Mouse (Mus musculus) v-Abl transformed pro-B cells (cell line): ENCODE results near the gene 4930412O13Rik.

Experiments used
- in situ Hi-C, 2 experiments: fragments of 400-800 bp; cut with MboI; formaldehyde crosslinking; loops; one replicate each; pipeline ENCODE4 v1.15.1; 2025; ENCODE audit not compliant: unreplicated experiment in 2 of 2

Gene 4930412O13Rik

DNA sequence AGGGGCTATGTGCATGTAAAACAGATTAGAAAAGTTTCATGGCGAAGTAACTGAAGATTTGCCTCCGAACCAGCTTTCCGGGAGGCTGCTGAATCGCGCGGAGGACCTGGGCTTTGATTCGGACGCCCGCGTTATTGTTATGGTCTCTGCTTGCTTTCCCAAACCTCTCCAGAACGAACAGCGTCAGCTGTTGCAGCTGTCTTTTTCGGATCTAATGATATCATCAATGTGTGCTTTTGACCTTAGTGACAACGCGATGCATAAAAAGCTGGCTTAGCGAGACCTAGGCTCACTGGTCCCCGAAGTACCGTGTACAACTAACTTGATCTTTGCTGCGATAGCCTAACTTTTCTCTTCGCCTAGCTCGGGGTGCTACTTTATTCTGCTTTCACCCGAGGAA, 2.0 kb upstream of the 4930412O13Rik start:
- in situ Hi-C loops, result loop anchor here (5.0 to 25.0 kb wide), 3 partner anchors 408 to 1124 kb away; no protein-coding TSS in a partner anchor

DNA sequence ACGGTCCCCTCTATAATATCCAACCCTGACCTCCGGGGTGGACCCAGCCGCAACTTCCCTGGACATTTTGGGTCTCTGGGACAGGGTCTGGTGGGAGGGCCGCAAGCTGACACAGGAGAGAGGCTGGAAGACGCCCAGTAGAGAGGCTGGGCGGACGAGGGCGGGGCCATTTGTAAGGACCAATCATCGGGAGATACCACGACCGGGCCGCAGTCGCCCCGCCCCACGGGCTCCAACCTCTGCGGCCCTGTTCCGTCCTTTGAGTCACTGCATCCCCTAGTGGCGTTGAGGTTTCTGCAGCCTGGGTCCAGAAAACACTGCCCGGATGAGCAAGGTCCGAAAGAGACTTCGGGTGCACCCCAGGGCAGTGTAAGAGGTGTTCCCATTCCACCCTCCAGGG, 1.6 kb upstream of the 4930412O13Rik start:
- in situ Hi-C loops, result loop anchor here (5.0 to 25.0 kb wide), 3 partner anchors 408 to 1125 kb away; no protein-coding TSS in a partner anchor

DNA sequence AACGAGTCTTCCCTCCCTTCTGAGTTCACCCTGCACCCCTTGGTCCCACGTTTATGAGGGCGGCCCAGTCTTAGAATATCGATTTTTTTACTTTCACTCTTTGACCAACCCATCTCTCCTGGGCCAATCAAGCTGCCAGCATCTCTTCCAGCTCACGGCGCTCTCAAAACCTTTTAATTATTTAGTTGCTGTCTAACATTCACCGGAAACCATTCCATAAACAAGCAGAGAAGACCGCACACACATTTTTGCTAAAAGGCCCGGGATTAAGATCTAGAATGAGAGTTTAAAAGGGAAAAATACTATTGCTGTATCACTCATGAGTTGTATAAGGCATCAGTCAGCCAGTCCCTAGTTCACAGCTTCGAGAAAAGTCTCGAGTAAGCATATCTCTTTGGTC, 781 bp upstream of the 4930412O13Rik start:
- in situ Hi-C loops, result loop anchor here (5.0 to 25.0 kb wide), 3 partner anchors 407 to 1208 kb away; no protein-coding TSS in a partner anchor

DNA sequence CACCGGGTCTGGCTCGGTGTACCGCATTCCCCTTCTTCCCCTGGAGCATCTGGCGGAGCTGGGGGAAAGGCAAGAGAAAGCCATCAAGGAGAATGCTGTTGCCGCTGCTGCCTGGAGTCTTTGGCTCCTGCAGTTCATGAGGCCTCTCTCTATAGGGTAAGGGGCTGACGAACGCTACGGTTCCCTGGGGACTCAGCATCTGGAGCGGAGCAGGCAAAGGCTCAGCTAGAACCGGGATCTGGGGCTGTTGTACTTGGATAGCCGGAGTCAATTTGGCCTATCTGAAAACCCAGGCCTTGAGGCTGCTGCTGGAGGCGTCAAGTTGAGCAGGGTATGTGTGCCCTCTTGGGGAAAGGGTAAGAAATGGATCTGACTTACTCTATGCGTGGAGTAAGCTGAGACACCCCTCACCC, 565 bp downstream of the 4930412O13Rik start:
- in situ Hi-C loops, result loop anchor here (5.0 to 25.0 kb wide), 3 partner anchors 406 to 1209 kb away; no protein-coding TSS in a partner anchor

DNA sequence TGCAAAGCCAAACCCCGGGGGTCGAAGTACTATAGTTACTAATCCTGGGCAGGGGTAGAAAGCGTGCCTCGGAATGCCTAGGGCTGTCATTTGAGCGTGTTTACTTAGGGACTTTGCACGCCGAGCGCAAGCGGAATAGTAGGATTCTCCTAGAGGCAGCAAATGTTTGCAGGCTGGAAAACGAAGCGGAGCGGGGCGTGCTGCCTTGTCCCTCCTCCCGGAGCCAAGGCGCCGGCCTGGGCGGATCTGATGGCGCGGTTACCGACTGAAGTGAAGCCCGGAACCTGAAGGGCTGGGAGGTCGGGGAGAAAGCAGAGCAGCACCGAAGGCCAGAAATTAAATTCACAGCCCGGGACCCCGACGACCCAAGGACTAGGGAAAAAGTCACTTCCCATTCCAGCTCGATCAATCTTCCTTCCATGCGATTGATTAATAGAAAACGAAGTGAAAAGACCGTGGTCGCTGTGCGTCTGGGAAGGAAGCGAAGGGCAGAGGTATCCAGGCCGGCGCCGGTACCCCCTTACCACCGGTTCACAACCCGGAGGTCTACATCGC, 1.4 kb downstream of the 4930412O13Rik start:
- in situ Hi-C loops, result loop anchor here (5.0 to 25.0 kb wide), 3 partner anchors 405 to 1210 kb away; no protein-coding TSS in a partner anchor

DNA sequence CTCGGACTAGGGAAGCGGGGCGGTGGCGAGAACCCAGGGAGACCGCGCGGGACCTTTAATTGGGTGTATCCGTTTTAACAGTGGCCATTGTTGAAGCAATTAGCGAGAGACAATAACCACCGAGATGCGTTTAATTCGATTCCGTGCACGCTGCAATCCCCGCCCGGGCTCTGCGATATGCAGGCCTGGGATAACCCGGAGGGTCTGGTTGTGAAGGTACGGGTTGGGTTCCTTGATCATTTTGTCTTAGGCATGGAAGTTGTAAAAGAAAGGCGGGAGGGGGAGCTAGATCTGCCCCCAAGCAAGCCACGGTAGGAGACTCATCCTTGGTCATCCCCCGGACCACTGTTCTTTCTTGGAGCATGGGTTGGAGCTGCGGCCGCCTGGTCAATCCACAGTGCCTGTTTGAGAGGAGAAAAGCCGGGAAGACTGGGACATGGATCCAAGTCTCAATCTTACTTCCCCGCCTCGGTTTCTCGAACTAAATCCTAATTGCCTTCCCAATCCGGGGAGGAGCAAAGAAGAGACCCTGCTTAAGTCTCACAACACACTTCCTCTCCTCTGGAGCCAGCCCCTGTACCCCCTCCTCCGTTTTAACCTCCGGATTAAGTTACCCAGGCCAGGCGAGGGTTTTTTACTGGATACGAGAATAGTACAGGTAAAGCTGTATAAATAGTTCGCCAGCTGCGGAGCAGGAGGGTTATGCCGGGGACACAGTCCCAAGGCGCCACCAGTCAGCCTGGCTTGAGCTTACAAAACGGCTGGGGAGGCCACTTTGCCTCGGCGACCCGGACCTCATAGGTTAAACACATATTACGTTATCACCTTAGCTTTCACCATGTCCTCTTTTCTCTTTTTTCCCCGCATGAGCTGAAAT, 2.1 kb downstream of the 4930412O13Rik start:
- in situ Hi-C loops, result loop anchor here (5.0 to 25.0 kb wide), 3 partner anchors 404 to 1211 kb away; no protein-coding TSS in a partner anchor

DNA sequence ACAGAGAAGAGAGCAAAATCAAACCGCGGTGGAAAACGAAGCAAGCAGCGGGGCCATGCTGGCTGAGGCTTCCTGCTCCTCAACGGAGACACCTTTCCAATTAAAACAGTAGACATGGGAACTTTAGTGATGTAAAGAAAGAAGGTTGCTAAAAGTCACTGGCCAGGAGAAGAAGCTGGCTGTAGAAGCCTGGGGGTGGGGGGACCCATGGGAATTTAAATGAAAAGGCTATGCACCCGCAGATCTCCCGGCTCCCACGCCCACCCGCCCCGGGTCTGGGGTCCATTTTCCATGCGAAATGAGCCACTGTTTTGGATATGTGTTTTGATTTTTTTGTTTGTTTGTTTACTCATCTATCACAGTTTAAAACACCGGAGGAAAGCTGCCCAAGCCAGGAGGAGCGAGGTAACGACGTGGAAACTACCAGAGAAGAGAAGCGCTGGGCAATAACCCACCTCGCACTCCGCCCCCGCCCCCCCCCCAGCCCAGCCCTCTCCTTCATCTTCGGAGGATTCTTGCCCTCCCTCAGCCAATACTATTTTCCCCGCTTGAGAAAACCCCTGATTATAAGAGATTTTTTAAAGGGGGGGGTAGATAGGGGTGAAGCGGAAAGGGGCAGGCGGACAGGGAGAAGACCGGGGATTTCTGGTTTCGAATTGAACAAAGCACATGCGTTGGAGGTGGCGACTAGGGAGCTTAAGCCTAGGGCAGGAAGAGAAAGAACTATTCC, 2.9 kb downstream of the 4930412O13Rik start:
- in situ Hi-C loops, result loop anchor here (5.0 to 25.0 kb wide), 3 partner anchors 403 to 1212 kb away; no protein-coding TSS in a partner anchor

DNA sequence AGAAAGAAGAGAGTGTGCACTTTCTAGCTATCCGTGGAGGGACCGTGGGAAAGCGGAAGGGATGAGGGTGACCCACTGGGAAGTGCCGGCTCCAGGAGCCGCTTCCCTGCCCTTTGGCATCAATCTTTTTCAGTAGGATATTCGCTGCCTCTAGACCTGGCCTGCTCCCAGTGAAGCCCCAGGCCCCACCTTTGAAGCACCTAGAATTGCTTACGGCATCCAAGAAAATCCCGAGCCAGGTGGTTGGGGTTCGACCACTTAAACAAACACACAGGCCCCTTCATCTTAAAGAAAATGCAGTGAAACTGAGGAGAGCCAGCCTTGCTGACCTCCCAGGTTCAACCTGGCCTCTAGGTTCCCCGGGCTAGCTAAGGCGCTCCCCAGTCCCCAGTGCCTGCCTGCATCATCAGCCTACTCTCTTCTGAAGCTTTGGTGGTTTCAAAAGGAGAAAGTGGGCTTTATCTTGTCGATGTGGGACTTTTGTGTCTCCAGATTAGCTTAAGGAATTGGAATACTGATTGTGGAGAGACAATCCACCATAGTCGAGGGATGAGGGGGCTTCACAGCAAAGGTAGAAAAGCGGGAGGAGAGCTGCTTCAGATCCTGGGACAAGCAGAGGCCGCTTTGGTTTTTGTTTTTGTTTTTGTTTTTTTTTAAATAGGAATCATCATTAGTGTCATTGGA, 3.6 kb downstream of the 4930412O13Rik start:
- in situ Hi-C loops, result loop anchor here (5.0 to 25.0 kb wide), 4 partner anchors 118 to 1212 kb away; no protein-coding TSS in a partner anchor

DNA sequence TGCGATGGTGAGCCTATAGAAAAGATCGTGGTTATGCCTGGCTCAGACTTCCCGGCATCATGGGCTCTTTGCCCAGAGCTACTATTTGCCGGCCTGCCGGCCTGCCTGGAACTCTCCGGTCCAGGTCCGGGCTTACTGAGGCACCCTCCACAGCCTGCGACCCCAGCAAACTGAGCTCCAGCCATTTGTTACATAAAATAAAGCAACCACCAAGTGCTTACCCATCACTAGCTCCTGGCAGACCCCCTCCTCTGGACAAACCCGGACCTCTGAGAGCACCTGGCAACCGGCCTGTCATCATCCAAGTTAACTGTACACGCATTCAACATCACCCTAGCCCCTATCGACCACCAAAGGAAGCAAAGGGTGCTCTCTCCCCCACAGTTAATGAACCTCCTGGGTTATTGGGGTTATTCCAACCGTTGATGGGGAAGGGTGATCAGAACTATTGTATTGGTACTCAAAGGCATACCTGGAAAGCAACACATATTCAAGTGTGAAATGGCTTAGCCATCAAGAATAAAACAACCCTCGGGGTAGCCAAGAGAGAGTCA, 4.2 kb downstream of the 4930412O13Rik start:
- in situ Hi-C loops, result loop anchor here (5.0 to 25.0 kb wide), 3 partner anchors 117 to 1210 kb away; no protein-coding TSS in a partner anchor

DNA sequence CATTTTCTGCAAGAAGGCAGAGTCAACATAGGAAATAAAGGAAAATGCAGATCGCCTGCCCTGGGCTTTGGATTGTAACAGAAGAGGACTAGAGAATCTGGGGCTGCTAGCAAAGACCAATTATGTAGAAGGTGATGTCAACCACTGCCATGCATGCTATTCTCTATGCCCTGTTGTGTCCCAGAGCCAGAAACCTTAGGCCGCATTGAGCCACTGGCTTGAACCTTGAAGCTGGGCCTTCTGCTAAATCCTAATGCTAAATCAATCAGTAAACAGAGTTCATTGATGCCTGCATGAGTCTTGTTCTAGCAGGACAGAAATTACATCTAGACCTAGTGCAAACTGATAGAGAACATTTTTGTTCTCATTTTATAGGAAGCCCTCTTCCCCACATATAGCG, 5.0 kb downstream of the 4930412O13Rik start:
- in situ Hi-C loops, result loop anchor here (5.0 to 25.0 kb wide), 3 partner anchors 116 to 1211 kb away; no protein-coding TSS in a partner anchor

DNA sequence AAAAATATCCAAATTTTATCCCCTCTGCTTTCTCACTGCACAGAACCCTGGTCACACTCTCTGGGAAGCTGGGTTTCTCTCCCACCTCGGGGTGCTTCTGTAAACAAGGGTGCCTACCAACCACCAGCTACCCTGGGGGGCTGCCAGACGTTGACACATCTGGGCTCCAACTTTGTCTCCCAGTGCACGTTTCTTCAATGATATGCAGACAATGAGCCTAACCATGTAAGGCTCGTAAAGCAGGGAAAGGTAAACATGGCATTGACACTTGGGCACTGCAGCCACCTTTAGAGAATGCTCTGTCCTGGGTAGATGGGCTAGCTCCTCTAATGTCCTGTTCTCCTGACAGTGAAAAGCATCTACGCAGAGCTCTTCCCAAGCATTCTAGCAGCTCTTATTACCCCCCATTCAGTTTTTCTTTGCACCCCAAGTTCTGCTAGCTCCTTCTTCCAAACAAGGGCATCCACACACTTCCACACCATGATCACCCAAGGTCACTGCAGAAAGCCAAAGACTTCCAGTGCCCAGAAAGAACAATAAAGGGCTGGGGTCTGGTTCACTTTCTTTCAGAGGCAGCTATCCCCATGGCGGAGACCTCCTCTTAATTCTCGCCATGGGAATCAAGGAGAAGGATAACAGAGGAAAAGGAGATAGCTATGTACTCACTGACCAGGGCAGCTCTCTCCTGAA, 6.0 kb downstream of the 4930412O13Rik start:
- in situ Hi-C loops, result loop anchor here (5.0 to 25.0 kb wide), 3 partner anchors 115 to 1212 kb away; no protein-coding TSS in a partner anchor

DNA sequence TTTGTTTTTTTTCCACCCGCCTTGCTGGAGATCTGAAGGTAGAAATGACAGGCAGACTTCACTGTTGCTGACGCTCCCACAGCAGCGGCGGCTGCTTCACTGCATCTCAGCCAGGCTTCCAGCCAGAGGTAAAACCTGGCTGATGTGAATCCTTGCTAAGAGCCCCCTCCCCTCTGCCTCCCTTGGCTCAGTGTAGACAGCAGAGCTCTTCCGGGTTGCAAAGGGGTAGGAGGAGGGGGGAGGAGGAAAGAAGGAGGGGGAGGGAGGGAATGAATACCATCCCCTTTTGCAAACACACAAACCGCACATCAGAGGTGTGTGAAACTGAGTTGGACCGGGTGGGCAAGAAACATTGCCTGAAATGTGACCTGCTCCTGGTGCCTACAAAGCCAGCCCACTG, 6.6 kb downstream of the 4930412O13Rik start:
- in situ Hi-C loops, result loop anchor here (5.0 to 25.0 kb wide), 3 partner anchors 115 to 1213 kb away; no protein-coding TSS in a partner anchor

DNA sequence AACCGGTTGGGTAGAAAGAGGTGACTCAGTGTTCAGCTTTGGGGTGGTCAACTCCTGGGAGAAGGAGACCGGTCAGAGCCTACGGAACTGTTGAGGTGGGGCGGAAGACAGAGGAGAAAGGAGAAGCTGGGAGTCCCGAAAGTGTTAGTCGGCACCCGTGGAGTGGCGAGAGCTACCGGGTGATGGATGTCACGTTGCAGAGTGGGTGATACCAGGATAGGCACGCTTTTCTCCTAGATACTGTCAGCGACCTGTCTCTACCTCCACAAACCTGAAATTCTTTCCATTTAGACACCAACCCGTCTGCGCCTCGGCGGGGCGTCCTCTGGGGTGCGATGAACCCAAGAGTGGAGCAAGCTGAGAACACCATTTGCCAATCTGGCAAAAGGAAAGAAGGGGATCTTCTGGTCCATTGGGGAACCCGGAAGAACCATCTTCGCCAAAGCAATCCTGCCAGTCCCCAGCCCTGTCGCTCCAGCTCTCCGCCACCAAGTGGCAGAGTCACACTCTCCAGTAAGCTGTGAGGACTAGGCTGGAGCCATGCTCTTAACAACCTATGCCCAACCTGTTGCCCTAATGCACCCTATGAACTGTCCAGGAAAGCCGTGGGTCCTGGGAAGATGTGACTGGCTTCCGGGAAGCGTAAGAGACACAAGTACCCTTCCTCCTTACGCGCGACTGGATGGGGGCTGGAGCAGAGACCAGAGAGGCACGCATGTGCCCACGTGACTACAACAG, 8.0 kb downstream of the 4930412O13Rik start, which contains the start of gene 9230102O04Rik:
Gene 9230102O04Rik (minus strand): TSS at position 628 of the 738 bp plus-strand sequence.
- in situ Hi-C loops, result loop anchor here (5.0 to 25.0 kb wide), 3 partner anchors 113 to 1214 kb away; no protein-coding TSS in a partner anchor

DNA sequence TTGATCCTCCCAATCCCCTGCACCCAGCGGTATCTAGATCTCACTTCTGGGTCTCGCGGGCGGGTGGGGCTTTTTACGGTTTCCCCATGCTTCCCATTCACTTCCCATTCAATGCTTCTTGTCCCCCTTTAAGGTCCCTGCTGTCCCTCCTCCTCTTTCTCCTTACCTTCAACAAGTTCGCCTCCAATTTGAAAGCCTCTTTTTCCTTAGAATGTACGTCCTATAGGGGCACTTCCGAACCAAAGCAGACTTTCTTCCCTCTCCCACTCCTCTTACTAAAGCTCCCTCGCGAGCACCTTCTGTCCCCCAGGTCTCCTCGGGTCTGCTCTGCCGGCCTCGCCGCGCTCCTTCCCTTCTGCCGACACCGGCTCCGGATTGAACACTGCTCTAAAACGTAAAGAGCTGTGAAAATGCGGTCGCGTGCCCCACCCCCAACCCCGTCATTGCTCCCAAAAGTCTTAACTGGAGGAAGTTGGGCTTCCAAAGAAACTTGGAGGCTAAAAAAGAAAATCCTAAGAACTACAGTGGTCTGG, 8.7 kb downstream of the 4930412O13Rik start, which contains the start of gene Gata3:
Gene Gata3 (minus strand): TSS at position 384 of the 533 bp plus-strand sequence.
- in situ Hi-C loops, result loop anchor here (5.0 to 25.0 kb wide), 4 partner anchors 113 to 1215 kb away; no protein-coding TSS in a partner anchor

DNA sequence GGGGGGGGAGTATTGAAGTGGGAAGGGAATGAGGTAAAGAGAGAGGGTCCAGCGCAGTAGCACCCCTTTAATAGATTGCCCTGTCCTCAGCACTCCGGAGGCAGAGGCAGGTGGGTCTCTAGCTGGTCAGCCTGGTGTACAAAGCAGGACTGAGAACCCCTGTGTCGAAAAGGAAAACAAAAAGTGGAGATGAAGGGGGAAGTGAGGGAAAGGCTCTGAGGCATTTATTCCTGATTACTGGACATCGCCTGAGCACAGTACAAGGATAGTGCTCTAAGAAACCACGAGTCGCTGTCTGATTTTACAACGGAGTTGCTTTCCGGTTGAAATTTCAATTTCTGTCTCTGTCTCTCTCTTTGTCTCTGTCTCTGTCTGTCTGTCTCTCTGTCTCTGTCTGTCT, 9.2 kb downstream of the 4930412O13Rik start:
- in situ Hi-C loops, result loop anchor here (10.0 to 25.0 kb wide), 2 partner anchors 397 to 405 kb away; no protein-coding TSS in a partner anchor

DNA sequence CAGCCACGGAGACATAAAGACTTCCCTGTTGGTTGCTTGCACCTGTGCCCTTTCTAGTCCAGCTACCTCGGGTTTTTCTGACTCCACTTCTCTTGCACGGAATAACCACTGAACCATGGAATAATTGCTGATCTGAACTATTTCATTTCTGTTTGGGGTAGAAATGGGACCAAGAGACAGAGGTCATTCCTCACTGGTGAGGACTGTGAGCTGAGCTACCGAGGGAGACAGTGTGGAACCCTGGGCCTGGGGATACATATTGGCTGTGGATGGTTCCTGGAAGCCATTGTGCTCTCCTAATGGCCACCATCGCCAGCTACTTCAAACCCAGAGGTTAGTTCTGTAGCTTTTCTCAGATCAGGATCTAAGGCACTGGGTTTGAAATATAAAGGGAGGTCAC, 9.9 kb downstream of the 4930412O13Rik start:
- in situ Hi-C loops, result loop anchor here (10.0 to 25.0 kb wide), 2 partner anchors 396 to 404 kb away; no protein-coding TSS in a partner anchor

DNA sequence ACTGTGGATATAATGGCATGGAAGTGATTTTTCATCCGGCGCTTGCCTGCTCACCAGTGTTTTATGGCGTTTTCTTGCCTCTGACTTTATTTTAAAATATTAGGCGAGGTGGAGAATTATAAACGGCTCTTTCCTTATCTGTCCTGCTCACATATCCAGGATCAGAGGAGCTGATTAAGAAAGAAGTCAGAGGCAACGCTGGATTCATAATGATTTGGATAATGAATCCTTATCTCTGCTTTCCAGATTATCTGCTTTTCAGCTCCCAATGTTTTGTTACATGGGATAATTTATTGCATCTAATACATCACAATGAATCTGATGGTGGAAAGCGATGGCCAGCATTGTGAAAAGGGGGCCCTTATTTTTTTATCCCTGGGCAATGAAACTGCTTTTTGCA, 11.5 kb downstream of the 4930412O13Rik start:
- in situ Hi-C loops, result loop anchor here (10.0 to 25.0 kb wide), 2 partner anchors 395 to 402 kb away; no protein-coding TSS in a partner anchor
